Comparison of ENCODE assay signal across 11 mouse cellular contexts in genomic region chr7:13123554-13124153, GRCm38 (mm10). TPM values are rescaled to one million over a fixed set of nuclear protein-coding genes. Genes with fewer than 3 reads are reported as not detected.
DNase-seq lines count a peak whose midpoint lies in the region; ATAC-seq lines count a peak whose summit lies in the region.
"Not testable (repeated sequence)": the region's sequence is repeated elsewhere in the genome, so short reads cannot be mapped to it uniquely, and the experiment has no call there.
"Had no signal": no experiment of that assay in that cellular context is flagged by ENCODE, and none has a peak within 500 bp of the region (broad histone marks: within the 10 kb centered on the region; RNA-seq: fewer than 3 reads in every experiment).

No protein-coding gene starts in this region.

- ATAC-seq in embryonic facial prominence, embryonic 12.5 days (ENCODE audit: insufficient number of reproducible peaks, insufficient read depth, low FRiP score, low TSS enrichment): peak; percentile 82
- peak; percentile 91 for ATAC-seq in heart, embryonic 11.5 days (replicated peaks; ENCODE audit: insufficient number of reproducible peaks, low FRiP score, low TSS enrichment)
- ATAC-seq in intestine, embryonic 15.5 days: peak; percentile 92
- ATAC-seq in limb, embryonic 15.5 days (ENCODE audit: insufficient number of reproducible peaks, low FRiP score, low TSS enrichment, low read depth): peak; percentile 71; the same call in 1 of the 2 replicates
- ATAC-seq in megakaryocyte-erythroid progenitor cell, adult 5-6 weeks (replicated peaks; ENCODE audit: low FRiP score, low TSS enrichment, poor library complexity, severe bottlenecking): peak; percentile 100

- not testable (repeated sequence) for H3K36me3 ChIP-seq in embryonic facial prominence, embryonic 12.5 days; heart, embryonic 11.5 days (ENCODE audit: control insufficient read depth, insufficient read depth, low read length); intestine, embryonic 15.5 days; limb, embryonic 15.5 days

- H3K4me2 ChIP-seq in embryonic facial prominence, embryonic 12.5 days (replicated peaks): peak overlapping the region; percentile 43
- H3K4me2 ChIP-seq in heart, embryonic 11.5 days: peak overlapping the region; percentile 45
- peak overlapping the region; percentile 50 for H3K4me2 ChIP-seq in intestine, embryonic 15.5 days (replicated peaks)
- peak overlapping the region; percentile 38 for H3K4me2 ChIP-seq in limb, embryonic 15.5 days

- DNase-seq in adrenal gland, postnatal 14 days: peak; percentile 14
- peak; percentile 6 for DNase-seq in ovary, postnatal 36 days (ENCODE audit: low spot score)

- H3K27ac ChIP-seq in embryonic facial prominence, embryonic 12.5 days; heart, embryonic 11.5 days (ENCODE audit: low read depth, low read length); intestine, embryonic 15.5 days; limb, embryonic 15.5 days: not testable (repeated sequence)

- H3K9ac ChIP-seq in embryonic facial prominence, embryonic 12.5 days; heart, embryonic 11.5 days (ENCODE audit: low read depth, low read length); intestine, embryonic 15.5 days; limb, embryonic 15.5 days: not testable (repeated sequence)

- H3K9me3 ChIP-seq in embryonic facial prominence, embryonic 12.5 days; heart, embryonic 11.5 days (replicated peaks; ENCODE audit: control insufficient read depth, low read length); intestine, embryonic 15.5 days; limb, embryonic 15.5 days: not testable (repeated sequence)

- not testable (repeated sequence) for H3K4me1 ChIP-seq in embryonic facial prominence, embryonic 12.5 days; heart, embryonic 11.5 days (ENCODE audit: control insufficient read depth, insufficient read depth, low read length); intestine, embryonic 15.5 days (replicated peaks); limb, embryonic 15.5 days

- H3K4me3 ChIP-seq in embryonic facial prominence, embryonic 12.5 days: peak overlapping the region; percentile 17; the same call in 1 of the 2 replicates
- peak overlapping the region; percentile 22; the same call in 1 of the 2 replicates for H3K4me3 ChIP-seq in heart, embryonic 11.5 days (ENCODE audit: low read depth, low read length)
- peak overlapping the region; percentile 16; the same call in 1 of the 2 replicates for H3K4me3 ChIP-seq in intestine, embryonic 15.5 days (replicated peaks)
- peak overlapping the region; percentile 18 for H3K4me3 ChIP-seq in limb, embryonic 15.5 days

- H3K27me3 ChIP-seq in embryonic facial prominence, embryonic 12.5 days; heart, embryonic 11.5 days (ENCODE audit: control insufficient read depth, insufficient read depth, low read length); intestine, embryonic 15.5 days (replicated peaks); limb, embryonic 15.5 days: not testable (repeated sequence)

- 3% methylated on average over 20 of the region's 34 CpGs for WGBS in embryonic facial prominence, embryonic 12.5 days
- WGBS in heart, embryonic 11.5 days (ENCODE audit: insufficient replicate concordance): 2% methylated on average over 13 of the region's 34 CpGs
- WGBS in intestine, embryonic 15.5 days: under 1% methylated on average over 23 of the region's 34 CpGs
- WGBS in limb, embryonic 15.5 days: 2% methylated on average over 17 of the region's 34 CpGs

RNA-seq across cellular contexts. Expression of gene Vmn1r86, which starts 3.9 kb away (rescaled TPM):
- not detected in 2 replicates for total RNA-seq in adrenal gland, postnatal 14 days (2021)
- not detected in 2 replicates for polyA plus RNA-seq in embryonic facial prominence, embryonic 12.5 days (2016; fragmentation: Nextera tagmentation; extraction: Ambion mirVana)
- polyA plus RNA-seq in heart, embryonic 11.5 days (2014; fragmentation: Nextera tagmentation; extraction: Ambion mirVana): not detected in 2 replicates
- polyA plus RNA-seq in intestine, embryonic 15.5 days (2015; fragmentation: Nextera tagmentation; extraction: Ambion mirVana): not detected in 2 replicates
- not detected in 2 replicates for polyA plus RNA-seq in limb, embryonic 15.5 days (2015; fragmentation: Nextera tagmentation; extraction: Ambion mirVana)
- total RNA-seq in megakaryocyte-erythroid progenitor cell, adult 5-6 weeks (2014; fragmentation: Nextera tagmentation): not detected in 2 replicates
- not detected in 2 replicates for total RNA-seq in megakaryocyte-erythroid progenitor cell, adult 5-6 weeks (2017)
- total RNA-seq: adrenal gland, postnatal 25 days; heart, postnatal 36 days; left cerebral cortex, adult 8-10 months had no signal
- polyA plus RNA-seq: thymus, postnatal 0 days had no signal

RNA-seq across cellular contexts. Expression of gene Vmn1r87, which starts 16.3 kb away (rescaled TPM):
- not detected in 2 replicates for total RNA-seq in adrenal gland, postnatal 14 days (2021)
- polyA plus RNA-seq in embryonic facial prominence, embryonic 12.5 days (2016; fragmentation: Nextera tagmentation; extraction: Ambion mirVana): not detected in 2 replicates
- polyA plus RNA-seq in heart, embryonic 11.5 days (2014; fragmentation: Nextera tagmentation; extraction: Ambion mirVana): not detected in 2 replicates
- not detected in 2 replicates for polyA plus RNA-seq in intestine, embryonic 15.5 days (2015; fragmentation: Nextera tagmentation; extraction: Ambion mirVana)
- polyA plus RNA-seq in limb, embryonic 15.5 days (2015; fragmentation: Nextera tagmentation; extraction: Ambion mirVana): not detected in 2 replicates
- not detected in 2 replicates for total RNA-seq in megakaryocyte-erythroid progenitor cell, adult 5-6 weeks (2014; fragmentation: Nextera tagmentation)
- not detected in 2 replicates for total RNA-seq in megakaryocyte-erythroid progenitor cell, adult 5-6 weeks (2017)
- total RNA-seq: adrenal gland, postnatal 25 days; heart, postnatal 36 days; left cerebral cortex, adult 8-10 months had no signal
- polyA plus RNA-seq: thymus, postnatal 0 days had no signal

RNA-seq across cellular contexts. Expression of gene Vmn1r85, which starts 28.7 kb away (rescaled TPM):
- not detected in 2 replicates for total RNA-seq in adrenal gland, postnatal 14 days (2021)
- not detected in 2 replicates for polyA plus RNA-seq in embryonic facial prominence, embryonic 12.5 days (2016; fragmentation: Nextera tagmentation; extraction: Ambion mirVana)
- not detected in 2 replicates for polyA plus RNA-seq in heart, embryonic 11.5 days (2014; fragmentation: Nextera tagmentation; extraction: Ambion mirVana)
- polyA plus RNA-seq in intestine, embryonic 15.5 days (2015; fragmentation: Nextera tagmentation; extraction: Ambion mirVana): not detected in 2 replicates
- 0.04 TPM in 1 of 2 replicates, not detected in the other for polyA plus RNA-seq in limb, embryonic 15.5 days (2015; fragmentation: Nextera tagmentation; extraction: Ambion mirVana)
- not detected in 2 replicates for total RNA-seq in megakaryocyte-erythroid progenitor cell, adult 5-6 weeks (2014; fragmentation: Nextera tagmentation)
- total RNA-seq in megakaryocyte-erythroid progenitor cell, adult 5-6 weeks (2017): not detected in 2 replicates
- total RNA-seq: adrenal gland, postnatal 25 days; heart, postnatal 36 days had no signal
- polyA plus RNA-seq: thymus, postnatal 0 days had no signal

RNA-seq across cellular contexts. Expression of gene Vmn1r88, which starts 35.7 kb away (rescaled TPM):
- 0.11 and 0.19 TPM in 2 replicates for total RNA-seq in adrenal gland, postnatal 14 days (2021)
- polyA plus RNA-seq in embryonic facial prominence, embryonic 12.5 days (2016; fragmentation: Nextera tagmentation; extraction: Ambion mirVana): 0.03 TPM in 1 of 2 replicates, not detected in the other
- not detected in 2 replicates for polyA plus RNA-seq in heart, embryonic 11.5 days (2014; fragmentation: Nextera tagmentation; extraction: Ambion mirVana)
- not detected in 2 replicates for polyA plus RNA-seq in intestine, embryonic 15.5 days (2015; fragmentation: Nextera tagmentation; extraction: Ambion mirVana)
- not detected in 2 replicates for polyA plus RNA-seq in limb, embryonic 15.5 days (2015; fragmentation: Nextera tagmentation; extraction: Ambion mirVana)
- total RNA-seq in megakaryocyte-erythroid progenitor cell, adult 5-6 weeks (2014; fragmentation: Nextera tagmentation): 0.25 TPM in 1 of 2 replicates, not detected in the other
- not detected in 2 replicates for total RNA-seq in megakaryocyte-erythroid progenitor cell, adult 5-6 weeks (2017)
- polyA plus RNA-seq: thymus, postnatal 0 days had no signal
